Mouse (Mus musculus) adrenal gland, postnatal 4 days (tissue): ENCODE measurements around the gene Sdhc. TPM values are rescaled to one million over a fixed set of nuclear protein-coding genes. Genes with fewer than 3 reads are reported as not detected.
"Not testable (repeated sequence)": the region's sequence is repeated elsewhere in the genome, so short reads cannot be mapped to it uniquely, and the experiment has no call there.

Experiments used
- DNase-seq, 2 experiments: peaks; one replicate each; pipeline ENCODE4 v3.0.0; 2021 to 2022; ENCODE audit warnings: low spot score in 2 of 2, mixed read lengths in 2 of 2
- total RNA-seq, 2 experiments: library from RNA; stranded (reverse); gene quantifications; 2 replicates each; pipeline ENCODE4 v1.2.3; 2021

The Sdhc gene
- total RNA-seq, 2 experiments from 2014 or later = 359 to 386 TPM

GRCm38 (mm10) chr1:171169913-171170312 lies 19.5 kb upstream of the Sdhc start:
- DNase-seq = no peak

- DNase-seq = no peak
These were observed 18.5 kb upstream of the Sdhc start for GRCm38 (mm10) chr1:171168906-171169305.

- no peak for DNase-seq
These were observed 15.4 kb upstream of the Sdhc start for GRCm38 (mm10) chr1:171165629-171166345.

GRCm38 (mm10) chr1:171164258-171164657 lies 13.9 kb upstream of the Sdhc start:
- DNase-seq = no peak

GRCm38 (mm10) chr1:171162526-171162925 lies 12.1 kb upstream of the Sdhc start:
- no peak for DNase-seq

- DNase-seq = no peak
These were observed 9.1 kb upstream of the Sdhc start for GRCm38 (mm10) chr1:171159485-171159975.

- no peak for DNase-seq
These were observed 7.6 kb upstream of the Sdhc start for GRCm38 (mm10) chr1:171157965-171158364.

- no peak for DNase-seq
These were observed 6.2 kb upstream of the Sdhc start for GRCm38 (mm10) chr1:171156644-171157043.

- DNase-seq = no peak
These were observed 1.6 kb upstream of the Sdhc start for GRCm38 (mm10) chr1:171151966-171152365.

- DNase-seq = no peak
These were observed 512 bp upstream of the Sdhc start for GRCm38 (mm10) chr1:171150838-171151391.

DNA sequence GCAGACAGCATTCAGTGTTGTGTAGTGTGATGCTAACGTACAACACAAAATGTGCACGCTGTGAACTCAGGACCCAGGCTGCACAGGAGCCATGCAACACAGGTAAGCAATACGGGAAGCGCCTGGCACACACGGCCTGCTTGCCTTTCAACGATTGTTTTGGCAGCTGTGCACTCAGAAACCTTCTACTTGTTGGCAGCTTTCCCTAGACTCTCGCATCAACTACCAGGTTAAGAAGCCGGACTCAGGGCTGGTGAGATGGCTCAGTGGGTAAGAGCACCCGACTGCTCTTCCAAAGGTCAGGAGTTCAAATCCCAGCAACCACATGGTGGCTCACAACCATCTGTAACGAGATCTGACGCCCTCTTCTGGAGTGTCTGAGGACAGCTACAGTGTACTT lies 7.4 kb downstream of the Sdhc start:
- not testable (repeated sequence) for DNase-seq

GRCm38 (mm10) chr1:171137486-171138155 lies 12.8 kb downstream of the Sdhc start:
- not testable (repeated sequence) for DNase-seq

GRCm38 (mm10) chr1:171135600-171135999 lies 14.8 kb downstream of the Sdhc start:
- DNase-seq = no peak

GRCm38 (mm10) chr1:171130971-171131370 lies 19.4 kb downstream of the Sdhc start:
- no peak for DNase-seq

- no peak for DNase-seq
These were observed 21.2 kb downstream of the Sdhc start for GRCm38 (mm10) chr1:171129251-171129650.

- no peak for DNase-seq
These were observed 26.0 kb downstream of the Sdhc start for GRCm38 (mm10) chr1:171124398-171124797.

- DNase-seq = peak in 1 of 2 experiments; percentile 16
These were observed 27.5 kb downstream of the Sdhc start for GRCm38 (mm10) chr1:171122932-171123331.

DNA sequence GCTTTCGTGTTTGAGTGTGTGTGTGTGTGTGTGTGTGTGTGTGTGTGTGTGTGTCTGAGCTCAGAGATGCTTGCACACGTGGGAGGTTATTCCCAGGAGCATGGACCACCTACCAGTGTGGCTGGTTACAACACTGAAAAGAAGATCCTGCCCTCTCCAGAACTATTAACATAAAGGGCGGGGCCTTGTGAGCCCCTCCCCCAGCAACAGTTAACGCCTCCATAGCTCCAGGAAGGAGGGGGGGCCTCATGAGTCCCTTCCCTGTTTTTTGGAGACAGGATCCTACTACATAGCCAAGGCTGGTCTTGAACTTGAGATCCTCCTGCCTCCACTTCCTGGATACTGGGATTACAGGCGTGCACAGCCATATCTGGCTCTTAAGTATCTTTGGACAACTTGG lies 28.6 kb downstream of the Sdhc start:
- DNase-seq = no peak

DNA sequence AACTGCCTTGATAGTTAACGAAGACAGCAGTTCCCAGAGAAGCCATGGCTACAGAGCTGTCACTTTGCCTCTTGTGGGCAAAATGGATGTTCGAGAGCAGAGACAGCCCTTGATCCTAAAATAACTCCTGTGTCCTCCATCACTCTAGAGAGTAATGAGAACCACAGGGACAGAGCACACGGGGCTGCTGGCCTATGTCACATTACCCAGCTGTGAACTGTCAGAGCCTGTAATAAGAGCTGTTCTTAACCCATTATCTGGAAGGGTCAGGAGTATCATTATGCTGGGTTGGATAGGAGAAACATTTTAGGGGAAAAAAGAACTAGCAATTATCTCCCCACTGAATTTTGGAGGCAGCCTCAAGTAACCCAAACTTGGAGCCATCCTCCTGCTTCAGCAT lies 29.5 kb downstream of the Sdhc start:
- DNase-seq = no peak

- no peak for DNase-seq
These were observed 31.0 kb downstream of the Sdhc start for GRCm38 (mm10) chr1:171119405-171119804.

- no peak for DNase-seq
These were observed 31.4 kb downstream of the Sdhc start for GRCm38 (mm10) chr1:171118996-171119395.

DNA sequence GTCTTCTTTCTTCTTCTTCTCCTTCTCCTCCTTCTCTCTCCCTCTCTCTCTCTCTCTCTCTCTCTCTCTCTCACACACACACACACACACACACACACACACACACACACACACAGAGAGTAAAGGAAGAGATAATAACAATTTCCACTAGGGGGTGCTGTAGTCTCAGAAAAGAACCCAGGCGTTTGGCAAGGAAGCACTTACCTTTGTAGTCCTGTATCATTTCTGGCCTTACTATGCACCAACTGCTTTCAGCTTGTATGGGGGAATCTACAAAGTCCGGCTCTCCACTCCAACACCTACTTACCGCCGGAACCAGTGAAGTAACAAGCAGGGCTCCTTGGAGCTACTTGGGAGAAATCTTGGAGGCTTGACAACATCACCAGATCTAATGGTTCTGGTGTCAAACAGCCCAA lies 32.1 kb downstream of the Sdhc start:
- peak in 1 of 2 experiments; percentile 25 for DNase-seq
